Mouse (Mus musculus): ENCODE measurements around the gene Relch.

Relch gene

GRCm38 (mm10) chr1:105801252-105801651 lies 137.6 kb downstream of the Relch start:
- no peak for DNase-seq

- no peak for DNase-seq
These were observed 139.3 kb downstream of the Relch start for GRCm38 (mm10) chr1:105802941-105803340.

- DNase-seq = no peak
These were observed 140.6 kb downstream of the Relch start for GRCm38 (mm10) chr1:105804285-105804684.
